Mouse (Mus musculus) midbrain, embryonic 13.5 days (tissue): ENCODE data around the gene Dpysl4. TPM values are rescaled to one million over a fixed set of nuclear protein-coding genes. Genes with fewer than 3 reads are reported as not detected.

Experiments used
- polyA plus RNA-seq: library from polyadenylated mRNA; unstranded; fragments of >200 nt; fragmentation: Nextera tagmentation; extraction: Ambion mirVana; gene quantifications from 2 replicates; pipeline ENCODE4 v1.2.1, GENCODE M21; 2015

Gene Dpysl4
- polyA plus RNA-seq, 1 experiment from 2014 or later = 225 TPM

Other genes with a start within 250 kb of the Dpysl4 start
- 66.5 and 76.1 TPM in 2 replicates for gene Ppp2r2d, start 239.9 kb upstream of the Dpysl4 start, polyA plus RNA-seq
- gene Mapk1ip1, start 239.7 kb upstream of the Dpysl4 start, polyA plus RNA-seq = 23.8 and 25.8 TPM in 2 replicates
- gene Bnip3, start 176.5 kb upstream of the Dpysl4 start, polyA plus RNA-seq = 71.9 and 72.1 TPM in 2 replicates
- gene Jakmip3, start 145.3 kb upstream of the Dpysl4 start, polyA plus RNA-seq = 1.2 and 2.2 TPM in 2 replicates
- gene Lrrc27, start 127.0 kb downstream of the Dpysl4 start, polyA plus RNA-seq = 4.8 and 6.8 TPM in 2 replicates
- 0.49 and 0.79 TPM in 2 replicates for gene Stk32c, start 127.3 kb downstream of the Dpysl4 start, polyA plus RNA-seq
- 3.1 and 4.1 TPM in 2 replicates for gene Pwwp2b, start 162.5 kb downstream of the Dpysl4 start, polyA plus RNA-seq